Mouse (Mus musculus): ENCODE data around the gene Cd52.

DNA sequence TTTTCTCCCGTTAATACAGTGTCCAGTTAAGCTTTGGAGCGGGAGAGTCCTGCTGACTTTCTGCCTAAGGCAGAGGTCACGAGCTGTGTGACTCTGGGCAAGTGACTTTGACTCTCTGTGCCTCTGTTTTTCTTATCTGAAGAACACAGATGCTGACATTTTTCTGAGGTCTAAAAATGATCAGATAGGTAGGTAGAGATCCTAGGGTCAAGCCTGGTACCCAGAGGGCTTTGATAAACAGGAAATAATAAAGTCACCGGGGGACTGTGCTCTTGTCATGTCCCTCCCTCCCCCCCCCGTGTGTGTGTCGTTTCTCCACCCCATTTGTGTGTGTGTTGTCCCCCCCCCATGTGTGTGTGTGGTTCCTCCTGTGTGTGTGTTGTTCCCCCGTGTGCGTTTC is 32.3 kb downstream of the Cd52 start:
- no peak for TF ChIP-seq CTCF (IDR thresholded peaks at IDR 0.05)
- TF ChIP-seq EP300 (IDR thresholded peaks at IDR 0.05; ENCODE audit: insufficient read depth, low read depth, low read length) = no peak

Measured in heart, adult 2 months (tissue).